Mouse (Mus musculus): ENCODE data around the gene Gm19426. TPM values are rescaled to one million over a fixed set of nuclear protein-coding genes. Genes with fewer than 3 reads are reported as not detected.

Gm19426 gene
- total and polyA plus RNA-seq, 3 experiments = not detected

GRCm38 (mm10) chr2:84738271-84738911 is 5.1 kb downstream of the Gm19426 start:
- H3K4me3 ChIP-seq (replicated peaks in 1 of 3; ENCODE audit: low read depth in 2 of 3, low read length in 2 of 3, poor library complexity in 1 of 3) = no peak overlapping the region
- in situ Hi-C loops (cut with MboI; ENCODE audit: low pct_ligation_motif_present, low pct_unique_long_range_greater_than_20kb, low sequenced_read_pairs) = no loop called here
- peaks cover 23% of the 10 kb centered on the region for H3K27me3 ChIP-seq (replicated peaks)
- TF ChIP-seq CTCF (conservative IDR thresholded peaks at IDR 0.05 in 1 of 2, IDR thresholded peaks at IDR 0.05 in 1 of 2; ENCODE audit: low read depth in 2 of 2, low read length in 2 of 2) = peak in 1 of 2 experiments; percentile 53; a peak in 2 of 4 replicates
- TF ChIP-seq KAT2A (IDR thresholded peaks at IDR 0.05; ENCODE audit: insufficient replicate concordance, low read length) = no peak
- TF ChIP-seq IRF4 (IDR thresholded peaks at IDR 0.05; ENCODE audit: low read depth, low read length) = no peak
- no peak for TF ChIP-seq TBP (conservative IDR thresholded peaks at IDR 0.05; ENCODE audit: low read depth, low read length)
- peak; percentile 44 for TF ChIP-seq RAD21 (IDR thresholded peaks at IDR 0.05; ENCODE audit: low read depth, low read length)
- peak; percentile 34; the same call in 1 of the 2 replicates for TF ChIP-seq SMC3 (IDR thresholded peaks at IDR 0.05; ENCODE audit: low read depth, low read length)
- DNase-seq (ENCODE audit: extremely low read depth) = no peak
- peaks cover 0 to 9% of the 10 kb centered on the region in 2 experiments; a peak in 2 of 4 replicates for H3K4me1 ChIP-seq (ENCODE audit: control insufficient read depth in 1 of 2, insufficient read depth in 2 of 2)
- H3K4me2 ChIP-seq (ENCODE audit: insufficient read depth, low read depth, poor library complexity, severe bottlenecking) = no peak overlapping the region
- H3K36me3 ChIP-seq (replicated peaks in 1 of 2; ENCODE audit: control insufficient read depth in 1 of 2, insufficient read depth in 1 of 2, low read length in 1 of 2) = no peaks in the 10 kb centered on the region
- H3K9ac ChIP-seq (ENCODE audit: insufficient read depth, low read depth) = no peak overlapping the region
- no peaks in the 10 kb centered on the region for H3K79me2 ChIP-seq (replicated peaks; ENCODE audit: control insufficient read depth, extremely low read depth, insufficient read depth, poor library complexity, severe bottlenecking)
- no peak overlapping the region for H3K27ac ChIP-seq (ENCODE audit: insufficient read depth, low read depth)
- no peaks in the 10 kb centered on the region for H3K9me3 ChIP-seq (replicated peaks; ENCODE audit: low read length)
- dilution Hi-C loops (cut with MboI; ENCODE audit: extremely low pct_ligation_motif_present, extremely low pct_unique_long_range_greater_than_20kb, low sequenced_read_pairs) = no loop called here

DNA sequence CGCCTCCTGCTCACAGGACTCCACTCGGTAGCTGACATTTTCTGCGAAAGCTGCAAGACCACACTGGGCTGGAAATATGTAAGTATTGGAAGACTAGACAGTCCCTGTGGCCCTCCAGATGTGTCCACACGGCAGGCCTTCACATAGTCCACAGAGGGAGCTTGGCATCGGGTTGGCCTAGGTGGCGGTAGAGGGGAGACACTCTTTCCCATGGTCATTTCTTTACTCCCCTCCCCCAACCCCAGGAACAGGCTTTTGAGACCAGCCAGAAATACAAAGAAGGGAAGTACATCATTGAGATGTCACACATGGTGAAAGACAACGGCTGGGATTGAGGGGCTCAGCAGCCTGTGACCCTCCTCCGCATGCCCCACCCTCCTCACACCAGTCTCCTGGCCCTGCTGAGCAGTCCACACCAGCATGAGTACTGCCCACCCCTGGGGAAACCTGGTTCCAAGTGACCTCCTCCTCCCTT is 6.0 kb downstream of the Gm19426 start:
- Histone ChIP-seq H3K4me1 (ENCODE audit: control insufficient read depth in 1 of 2, insufficient read depth in 2 of 2) (peaks cover 0 to 3% of the 10 kb centered on the region in 2 experiments; a peak in 1 of 4 replicates), H3K4me3 (replicated peaks in 1 of 3; ENCODE audit: low read depth in 2 of 3, low read length in 2 of 3, poor library complexity in 1 of 3) (no peak overlapping the region), H3K36me3 (replicated peaks in 1 of 2; ENCODE audit: control insufficient read depth in 1 of 2, insufficient read depth in 1 of 2, low read length in 1 of 2) (no peaks in the 10 kb centered on the region), H3K4me2 (ENCODE audit: insufficient read depth, low read depth, poor library complexity, severe bottlenecking) (no peak overlapping the region), H3K9ac (ENCODE audit: insufficient read depth, low read depth) (no peak overlapping the region), H3K27me3 (replicated peaks) (peaks cover 24% of the 10 kb centered on the region), H3K79me2 (replicated peaks; ENCODE audit: control insufficient read depth, extremely low read depth, insufficient read depth, poor library complexity, severe bottlenecking) (no peaks in the 10 kb centered on the region), H3K9me3 (replicated peaks; ENCODE audit: low read length) (no peaks in the 10 kb centered on the region), H3K27ac (ENCODE audit: insufficient read depth, low read depth) (no peak overlapping the region)
- dilution Hi-C loops (cut with MboI; ENCODE audit: extremely low pct_ligation_motif_present, extremely low pct_unique_long_range_greater_than_20kb, low sequenced_read_pairs) = no loop called here
- in situ Hi-C loops (cut with MboI; ENCODE audit: low pct_ligation_motif_present, low pct_unique_long_range_greater_than_20kb, low sequenced_read_pairs) = no loop called here
- DNase-seq (ENCODE audit: extremely low read depth) = no peak
- TF ChIP-seq GABPA (IDR thresholded peaks at IDR 0.05; ENCODE audit: insufficient replicate concordance, low read depth, low read length) = no peak
- TF ChIP-seq ZC3H11A (IDR thresholded peaks at IDR 0.05; ENCODE audit: low read depth, low read length) = no peak
- TF ChIP-seq POLR2AphosphoS2 (IDR thresholded peaks at IDR 0.05; ENCODE audit: low read depth, low read length) = no peak
- TF ChIP-seq CHD2 (IDR thresholded peaks at IDR 0.05; ENCODE audit: low read length) = no peak
- TF ChIP-seq MAFK (IDR thresholded peaks at IDR 0.05; ENCODE audit: insufficient replicate concordance, low read length) = no peak
- TF ChIP-seq KAT2A (IDR thresholded peaks at IDR 0.05; ENCODE audit: insufficient replicate concordance, low read length) = no peak
- no peak for TF ChIP-seq BHLHE40 (IDR thresholded peaks at IDR 0.05; ENCODE audit: low read depth, low read length)
- no peak for TF ChIP-seq RAD21 (IDR thresholded peaks at IDR 0.05; ENCODE audit: low read depth, low read length)
- no peak for TF ChIP-seq EP300 (IDR thresholded peaks at IDR 0.05; ENCODE audit: low read length)
- no peak for TF ChIP-seq UBTF (IDR thresholded peaks at IDR 0.05; ENCODE audit: low read depth, low read length)
- TF ChIP-seq ELF1 (IDR thresholded peaks at IDR 0.05; ENCODE audit: low read depth, low read length) = no peak
- no peak for TF ChIP-seq E2F4 (IDR thresholded peaks at IDR 0.05; ENCODE audit: insufficient replicate concordance, low read depth, low read length)
- no peak for TF ChIP-seq USF2 (conservative IDR thresholded peaks at IDR 0.05; ENCODE audit: low read depth, low read length)
- TF ChIP-seq IRF4 (IDR thresholded peaks at IDR 0.05; ENCODE audit: low read depth, low read length) = no peak
- TF ChIP-seq MYC (IDR thresholded peaks at IDR 0.05; ENCODE audit: low read depth, low read length) = no peak
- TF ChIP-seq ZKSCAN1 (IDR thresholded peaks at IDR 0.05; ENCODE audit: borderline replicate concordance, low read depth, low read length) = no peak
- TF ChIP-seq JUN (IDR thresholded peaks at IDR 0.05; ENCODE audit: insufficient read depth, low read depth, low read length) = no peak
- TF ChIP-seq USF1 (IDR thresholded peaks at IDR 0.05; ENCODE audit: low read depth, low read length) = no peak
